Mouse (Mus musculus) stomach, postnatal 0 days (tissue): ENCODE data around the gene Zfp536.

Source experiments
- CTCF ChIP-seq: IDR thresholded peaks from 2 replicates; pipeline ENCODE4 v1.5.1; 2016; ENCODE audit warnings: antibody characterized with exemption, low read depth, mild to moderate bottlenecking, moderate library complexity
- EP300 ChIP-seq: optimal IDR thresholded peaks from 2 replicates; pipeline ENCODE3; 2016; ENCODE audit warnings: antibody characterized with exemption

- TF ChIP-seq CTCF (no peak), EP300 (no peak)
Observed at GRCm38 (mm10) chr7:37704464-37704863, 69.0 kb downstream of the Zfp536 start.
